Mouse (Mus musculus) layer of hippocampus, adult 9-11 months (tissue): ENCODE measurements around the gene Wdfy1.

Experiments used
- DNase-seq: peaks from one replicate; pipeline ENCODE4 v3.0.0; 2022

The Wdfy1 gene

DNA sequence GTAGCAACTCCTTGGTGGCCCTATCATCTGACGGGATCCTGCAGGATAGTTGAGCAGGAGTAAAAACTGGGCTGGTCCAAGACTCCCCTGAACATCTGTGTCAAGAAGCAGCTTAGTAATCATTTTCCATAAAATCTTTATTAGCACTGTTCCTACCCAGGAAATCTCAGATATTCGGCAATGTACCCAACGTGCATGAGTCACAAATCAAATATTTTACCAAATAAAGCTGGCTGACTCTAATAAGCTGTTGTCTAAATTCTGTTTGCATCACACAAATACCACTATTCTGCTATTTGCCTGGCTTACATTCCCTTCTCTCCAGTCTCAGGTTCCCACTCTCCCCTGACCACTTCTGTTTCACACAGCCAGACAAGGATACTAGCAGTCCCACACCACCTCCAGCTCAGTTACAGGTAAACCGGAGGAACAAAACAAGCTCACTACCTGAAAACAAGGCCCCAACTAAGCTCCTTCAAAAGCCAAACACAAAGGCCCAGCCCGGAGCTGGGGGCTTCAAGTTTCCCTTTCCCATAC is 16.4 kb downstream of the Wdfy1 start:
- no peak for DNase-seq

- DNase-seq: no peak
Observed at GRCm38 (mm10) chr1:79759006-79759405, 16.9 kb downstream of the Wdfy1 start.

DNA sequence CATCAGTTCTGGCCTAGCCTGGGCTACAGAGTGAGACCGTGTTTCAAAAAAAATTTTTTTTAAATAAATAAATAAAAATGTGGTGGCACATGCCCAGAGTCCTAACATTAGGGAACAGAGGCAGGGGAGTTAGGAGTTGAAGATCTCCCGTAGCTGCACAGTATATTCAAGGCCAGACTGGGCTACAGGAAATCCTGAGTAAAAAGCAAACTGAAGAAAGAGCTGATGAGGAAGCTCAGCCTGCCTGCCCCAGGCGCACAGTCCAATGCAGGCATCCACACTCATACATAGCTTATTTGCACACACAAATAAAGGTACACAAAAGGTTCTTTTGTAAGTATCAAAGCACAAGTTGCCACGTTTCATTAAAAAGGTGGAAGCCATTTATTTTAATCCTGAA is 18.3 kb downstream of the Wdfy1 start:
- no peak for DNase-seq

GRCm38 (mm10) chr1:79757161-79757560 is 18.8 kb downstream of the Wdfy1 start:
- DNase-seq: no peak

- DNase-seq: no peak
Observed at GRCm38 (mm10) chr1:79756417-79756816, 19.5 kb downstream of the Wdfy1 start.

DNA sequence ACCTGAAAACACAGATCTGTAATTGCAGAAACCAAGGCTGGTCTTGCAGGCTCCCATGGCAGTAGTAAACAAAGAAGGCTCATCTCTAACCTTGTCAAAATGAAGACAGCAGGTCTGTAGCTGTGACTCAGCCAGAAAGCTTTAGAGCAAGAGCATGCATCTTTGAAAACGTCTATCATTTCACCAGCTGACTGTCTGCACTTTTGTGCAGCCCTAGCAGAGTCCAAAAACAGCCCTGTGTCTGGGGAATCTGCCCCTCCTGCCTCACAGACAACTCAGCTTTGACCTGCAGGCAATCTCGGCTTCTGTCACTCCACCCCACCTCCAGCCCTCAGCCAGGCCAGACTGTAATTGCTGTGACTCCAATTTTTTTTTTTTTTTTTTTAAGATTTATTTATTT is 20.6 kb downstream of the Wdfy1 start:
- no peak for DNase-seq

DNA sequence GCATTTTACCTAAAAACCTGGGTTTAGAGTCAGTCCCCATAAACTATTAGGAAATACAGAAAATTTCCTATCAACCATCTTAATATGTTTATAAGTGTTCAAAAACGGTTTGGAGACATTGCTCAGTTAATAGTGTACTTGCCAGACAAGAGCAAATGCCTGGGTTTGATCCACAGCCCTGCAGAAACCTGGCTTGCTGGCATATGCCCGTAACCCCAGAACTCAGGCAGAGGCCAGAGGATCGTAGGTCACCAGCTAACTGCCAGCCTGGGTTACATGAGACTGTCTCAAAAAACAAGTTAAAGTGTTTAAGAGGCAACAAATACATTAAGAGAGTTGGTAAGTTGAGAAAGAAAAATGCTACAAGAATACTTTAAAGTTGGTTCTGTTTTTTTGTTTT is 21.0 kb downstream of the Wdfy1 start:
- DNase-seq: no peak

- no peak for DNase-seq
Observed at GRCm38 (mm10) chr1:79753456-79753855, 22.5 kb downstream of the Wdfy1 start.

DNA sequence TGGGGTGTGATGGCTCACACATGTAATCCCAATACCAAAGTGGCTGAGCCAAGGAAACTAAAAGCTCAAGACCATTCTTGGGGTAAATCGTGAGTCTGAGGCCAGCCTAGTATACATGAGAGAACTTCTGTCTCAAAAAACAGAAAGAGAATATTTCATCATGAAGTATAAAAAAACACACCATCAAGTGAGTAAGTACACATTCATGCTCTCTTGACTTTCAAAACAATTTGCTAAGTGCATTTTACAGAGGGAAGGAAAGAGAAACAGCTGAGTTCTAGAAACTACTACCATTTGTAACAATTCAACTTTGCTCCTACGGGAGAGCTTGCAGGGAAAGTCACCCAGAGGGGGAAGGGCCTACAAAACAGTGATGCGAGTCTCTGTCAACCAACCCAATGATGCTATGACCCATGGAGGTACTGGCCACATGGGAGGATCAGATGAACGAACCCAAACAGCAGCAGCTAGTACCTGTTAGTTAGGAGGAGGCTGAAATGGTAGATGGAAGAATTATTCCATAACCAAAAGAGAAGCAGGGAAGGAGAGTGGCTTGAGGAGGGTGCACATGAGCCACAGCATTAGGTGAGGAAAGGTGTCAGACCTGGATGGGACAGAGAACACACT is 23.1 kb downstream of the Wdfy1 start:
- DNase-seq: no peak

DNA sequence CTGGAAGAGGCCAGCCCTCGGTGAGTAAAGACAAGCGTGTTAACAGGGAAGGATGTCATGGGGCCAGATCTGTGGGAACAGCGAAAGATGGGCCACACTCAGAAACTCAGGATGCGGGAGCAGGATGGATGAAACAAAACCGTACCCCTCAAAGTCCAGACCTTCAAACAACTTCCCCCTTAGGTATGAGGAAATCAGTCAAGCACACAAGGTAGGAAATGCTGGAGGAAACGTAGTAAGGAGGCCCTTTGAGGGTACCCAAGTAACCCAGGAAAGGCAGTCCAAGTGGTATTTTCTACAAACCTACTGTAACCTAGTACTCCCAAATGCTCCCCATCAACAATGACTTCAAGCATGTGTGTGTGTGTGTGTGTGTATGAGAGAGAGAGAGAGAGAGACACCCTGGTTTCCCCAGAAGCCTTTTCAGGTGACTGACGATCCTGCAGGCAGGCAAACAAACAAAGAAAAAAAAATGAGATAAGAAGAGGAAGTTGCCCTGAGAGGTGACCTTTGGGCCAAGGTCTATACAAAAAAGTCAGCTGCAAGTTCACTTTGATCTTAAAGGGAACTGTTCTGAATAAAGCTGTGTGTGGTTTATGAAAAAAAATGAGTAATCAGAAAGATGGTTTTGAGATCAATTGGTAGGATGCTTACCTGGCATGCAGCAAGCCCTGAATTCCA is 23.8 kb downstream of the Wdfy1 start:
- no peak for DNase-seq

GRCm38 (mm10) chr1:79751186-79751585 is 24.8 kb downstream of the Wdfy1 start:
- no peak for DNase-seq

DNA sequence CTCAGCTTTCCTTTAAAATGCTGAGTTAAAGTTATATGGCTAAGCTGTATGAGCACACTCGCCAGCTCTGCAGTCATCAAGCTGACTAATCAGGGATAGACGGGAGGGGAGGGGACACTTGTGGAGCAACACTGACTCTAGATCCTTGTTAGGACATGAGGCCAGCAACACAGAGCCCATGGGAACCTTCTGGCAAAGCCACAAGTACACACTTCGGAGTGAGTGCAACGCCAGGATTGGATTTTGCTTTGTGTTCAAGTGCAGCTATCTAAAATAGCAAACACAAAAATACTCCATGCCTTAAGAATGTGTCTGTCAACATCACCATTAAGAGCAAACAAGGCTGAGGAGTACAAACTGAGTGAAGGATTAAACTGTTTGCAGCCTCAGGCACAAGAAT is 29.9 kb downstream of the Wdfy1 start:
- no peak for DNase-seq

DNA sequence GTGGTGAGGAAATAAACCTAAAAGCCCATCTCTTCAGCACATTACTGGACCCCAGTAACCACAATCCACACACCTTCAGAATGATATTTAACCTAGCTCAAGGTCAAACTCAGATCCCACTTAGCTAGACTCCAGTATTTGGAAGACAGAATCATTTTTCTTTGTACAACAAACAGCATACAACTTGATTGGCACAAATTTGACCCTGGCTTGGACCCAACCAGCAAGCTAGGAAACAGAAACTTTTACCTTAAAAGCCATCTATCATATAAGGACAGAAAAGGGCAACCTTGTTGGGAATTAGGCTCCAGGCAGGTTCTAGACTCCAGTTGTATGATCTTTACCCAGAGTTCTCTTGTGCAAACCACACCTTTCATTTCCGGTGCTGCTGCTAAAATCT is 32.6 kb downstream of the Wdfy1 start:
- DNase-seq: no peak

DNA sequence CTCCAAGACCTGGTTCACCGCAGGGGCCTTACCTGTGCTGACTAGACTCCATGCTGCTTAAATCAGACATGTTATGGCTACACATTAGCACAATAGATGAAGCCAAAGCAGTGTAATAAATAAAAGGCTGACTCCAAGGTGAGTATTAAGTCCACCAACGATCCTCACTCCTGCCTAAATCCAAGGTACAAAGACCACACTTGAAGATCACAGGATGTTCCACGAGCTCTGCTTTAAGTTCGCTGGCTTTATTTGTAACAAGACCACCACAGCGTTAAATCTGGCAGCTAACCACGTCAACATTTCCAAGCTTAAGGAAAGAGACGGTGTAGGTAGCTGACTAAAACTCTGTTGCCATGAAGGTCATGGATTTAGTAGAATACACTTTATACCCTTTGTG is 33.0 kb downstream of the Wdfy1 start:
- no peak for DNase-seq

- no peak for DNase-seq
Observed at GRCm38 (mm10) chr1:79741002-79741401, 34.9 kb downstream of the Wdfy1 start.

GRCm38 (mm10) chr1:79739726-79740125 is 36.2 kb downstream of the Wdfy1 start:
- DNase-seq: no peak

DNA sequence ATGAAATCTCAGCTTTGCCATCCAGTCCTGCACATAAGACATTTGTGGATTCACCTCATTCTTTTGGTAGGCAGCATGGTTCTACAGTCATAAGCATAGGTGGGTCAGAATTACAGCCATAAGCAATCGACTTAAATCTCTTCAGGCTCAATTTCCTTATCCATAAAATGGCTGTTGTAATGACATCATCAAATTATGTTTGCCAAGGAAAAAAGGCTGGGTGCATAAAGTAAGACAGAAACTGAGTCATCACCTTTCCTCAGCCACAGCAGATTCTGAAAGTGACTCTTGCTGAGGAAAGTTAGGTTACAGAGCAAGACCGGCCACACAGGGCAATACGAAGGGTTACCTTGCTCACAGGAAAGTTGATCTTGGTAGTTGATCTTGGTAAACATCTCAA is 39.5 kb downstream of the Wdfy1 start:
- DNase-seq: no peak

DNA sequence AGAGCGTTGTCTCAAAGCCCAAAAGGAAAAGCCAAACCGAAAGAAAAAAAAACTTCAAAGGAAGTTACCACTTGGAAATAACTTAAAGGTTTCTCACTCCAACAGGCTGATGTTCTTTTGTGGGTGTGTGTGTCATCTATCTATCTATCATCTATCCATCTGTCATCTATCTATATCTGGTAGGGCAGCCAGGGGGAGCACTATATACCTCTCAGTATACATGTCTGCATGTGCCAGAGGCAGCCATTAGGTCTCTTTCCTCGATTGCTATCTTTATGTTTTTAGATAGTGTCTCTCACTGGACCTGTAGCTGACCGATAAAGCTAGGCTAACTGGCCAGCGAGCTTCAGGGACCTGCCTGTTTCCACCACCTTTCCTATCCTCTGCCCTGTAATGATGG is 41.1 kb downstream of the Wdfy1 start:
- no peak for DNase-seq

DNA sequence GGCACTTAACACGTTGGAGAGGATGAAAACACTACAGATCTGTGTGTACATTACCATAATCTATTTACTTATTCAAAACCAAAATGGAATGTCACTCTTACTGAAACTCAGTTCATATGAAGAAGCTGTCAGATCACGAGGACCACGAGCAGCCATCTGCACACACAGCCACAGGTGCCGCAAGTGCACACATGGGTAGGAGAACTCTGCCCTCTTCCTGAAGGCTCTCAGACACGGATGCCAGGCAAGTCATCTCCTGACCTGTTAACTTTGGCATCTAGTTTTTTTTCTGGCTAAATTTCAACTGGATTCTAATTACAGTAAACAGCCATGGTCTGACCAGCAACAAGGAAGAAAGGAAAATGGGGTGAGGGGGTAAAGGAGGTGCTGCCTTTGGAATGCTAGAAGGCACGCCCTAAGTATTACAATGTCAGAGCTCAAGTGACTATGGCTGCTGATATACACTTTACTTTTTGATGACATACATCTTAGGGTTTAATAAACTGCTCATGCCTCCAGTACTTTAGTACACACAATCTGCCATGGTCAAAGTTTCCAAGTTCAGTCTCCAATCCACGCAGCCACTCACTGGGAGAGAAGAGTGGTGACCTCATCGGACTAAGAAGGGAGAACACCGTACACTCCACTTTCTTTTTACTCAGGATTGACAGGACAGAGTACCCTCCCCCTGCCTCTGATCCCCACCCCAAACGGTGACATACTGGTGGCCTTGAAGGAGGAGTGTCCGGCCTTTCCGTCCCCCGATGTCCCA is 61.6 kb downstream of the Wdfy1 start:
- DNase-seq: no peak

DNA sequence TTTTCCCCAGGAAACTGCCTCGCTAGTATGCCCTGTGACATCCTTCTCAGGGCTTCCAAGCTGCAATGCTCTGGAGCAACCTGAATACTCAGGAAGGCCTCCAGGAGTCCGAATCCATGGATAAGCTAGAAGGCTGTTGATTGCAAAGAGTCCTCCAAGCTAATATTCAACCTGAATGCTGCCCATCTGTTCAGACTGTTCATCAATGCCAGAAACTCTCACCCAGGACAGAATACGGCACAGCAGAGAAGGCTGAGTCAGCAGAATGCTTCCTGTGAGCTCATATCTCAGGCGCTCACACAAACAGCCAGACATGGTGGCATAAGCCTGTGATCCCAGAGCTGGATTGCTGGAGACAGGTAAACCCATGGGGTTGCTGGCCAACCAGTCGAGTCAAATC is 62.9 kb downstream of the Wdfy1 start:
- no peak for DNase-seq

GRCm38 (mm10) chr1:79711147-79712126 is 64.5 kb downstream of the Wdfy1 start:
- DNase-seq: no peak

DNA sequence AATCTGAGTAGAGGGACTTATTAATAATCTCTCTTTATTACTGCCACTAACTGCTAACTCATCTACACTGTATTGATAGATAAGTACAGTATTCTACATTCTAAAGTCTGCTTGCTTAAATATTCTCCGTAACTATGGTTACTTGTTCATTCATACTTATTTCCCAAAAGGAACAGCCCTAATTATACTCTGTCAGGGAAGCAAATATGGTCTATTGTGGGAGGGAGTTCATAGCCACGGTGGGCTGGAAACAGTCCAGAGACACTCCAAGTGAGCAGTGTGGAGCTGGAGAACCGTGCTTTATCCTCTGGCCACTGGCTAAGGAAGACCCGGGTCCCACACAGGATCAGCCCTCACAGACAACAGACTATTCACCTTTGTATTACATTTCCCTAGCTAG is 65.3 kb downstream of the Wdfy1 start:
- peak; percentile 33 for DNase-seq

DNA sequence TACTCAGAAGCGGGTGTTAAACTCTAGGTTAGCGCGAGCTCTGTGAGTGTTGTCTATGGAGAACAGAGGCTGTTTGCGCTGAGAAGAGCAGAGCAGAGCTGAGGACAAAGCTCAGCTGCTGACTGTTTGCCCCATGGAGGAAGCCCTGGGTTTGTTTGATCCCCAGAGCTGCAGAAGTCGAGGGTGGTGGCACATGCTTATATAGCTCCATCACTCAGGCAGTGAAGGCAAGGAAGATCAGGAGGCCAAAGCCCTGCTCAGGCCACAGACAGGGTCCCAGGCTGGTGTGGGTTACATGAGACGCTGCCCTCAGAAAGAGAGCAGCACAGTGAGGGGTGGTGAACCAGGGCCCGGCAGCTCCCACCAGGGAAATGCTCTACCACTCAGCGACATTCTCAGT is 65.7 kb downstream of the Wdfy1 start:
- DNase-seq: no peak
